Mouse (Mus musculus) megakaryocyte, embryonic 14.5 days (primary cell): Measurements from ENCODE around the gene Hnrnph3.

Experiments used
- FLI1 ChIP-seq: IDR thresholded peaks from 2 replicates; pipeline ENCODE4 v1.6.1; 2012; ENCODE audit warnings: low read length, inconsistent platforms, mixed read lengths
- GATA1 ChIP-seq: IDR thresholded peaks from 3 replicates; pipeline ENCODE4 v1.6.1; 2012; ENCODE audit warnings: mixed read lengths, low read length, inconsistent platforms, borderline replicate concordance

- TF ChIP-seq GATA1 (no peak), FLI1 (no peak)
These were observed 15.8 kb downstream of the Hnrnph3 start for GRCm38 (mm10) chr10:63008193-63008592.
